Mouse (Mus musculus): ENCODE data around the gene Hist1h2bb. TPM values are rescaled to one million over a fixed set of nuclear protein-coding genes. Genes with fewer than 3 reads are reported as not detected.

Gene Hist1h2bb
- polyA plus RNA-seq, 1 experiment from 2014 or later: 2.9 TPM

GRCm38 (mm10) chr13:23737091-23737490, 9.4 kb upstream of the Hist1h2bb start:
- no peak for DNase-seq (ENCODE audit: low spot score)
- H3K4me1 ChIP-seq: peaks cover 5% of the 10 kb centered on the region; the same call in 1 of the 2 replicates
- no peaks in the 10 kb centered on the region for H3K9me3 ChIP-seq
- H3K27ac ChIP-seq: peak overlapping the region; percentile 93; the same call in 1 of the 2 replicates
- H3K27me3 ChIP-seq (ENCODE audit: insufficient read depth, poor library complexity, severe bottlenecking): no peaks in the 10 kb centered on the region
- H3K36me3 ChIP-seq: no peaks in the 10 kb centered on the region
- no peak overlapping the region for H3K4me3 ChIP-seq
- WGBS: 86% methylated on average over 5 of the region's 5 CpGs

DNA sequence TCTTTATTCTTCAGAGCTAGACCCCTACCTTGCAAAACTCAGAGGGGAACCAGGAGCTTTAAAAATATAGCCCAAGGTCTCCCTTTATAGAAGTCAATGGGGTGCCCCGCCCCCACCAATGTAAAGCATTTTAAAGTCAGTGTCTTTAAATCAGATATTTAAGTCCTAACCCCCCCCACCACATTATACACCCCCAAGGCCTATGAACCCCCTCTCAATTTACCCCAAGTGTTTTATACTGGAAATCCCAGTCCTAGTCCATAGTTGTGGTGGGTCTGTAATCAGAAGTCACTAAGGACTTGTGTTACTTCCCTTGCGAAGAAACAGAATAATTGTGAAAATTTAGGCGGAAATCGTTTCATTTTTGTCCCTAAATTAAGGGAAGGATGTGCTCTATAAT, 8.5 kb upstream of the Hist1h2bb start:
- H3K9me3 ChIP-seq: no peaks in the 10 kb centered on the region
- peaks cover 5% of the 10 kb centered on the region; the same call in 1 of the 2 replicates for H3K4me1 ChIP-seq
- H3K4me3 ChIP-seq: peak overlapping the region; percentile 65
- peak overlapping the region; percentile 93 for H3K27ac ChIP-seq
- no peaks in the 10 kb centered on the region for H3K36me3 ChIP-seq
- no peak for DNase-seq (ENCODE audit: low spot score)
- WGBS: 27% methylated on average over 4 of the region's 4 CpGs
- H3K27me3 ChIP-seq (ENCODE audit: insufficient read depth, poor library complexity, severe bottlenecking): no peaks in the 10 kb centered on the region

DNA sequence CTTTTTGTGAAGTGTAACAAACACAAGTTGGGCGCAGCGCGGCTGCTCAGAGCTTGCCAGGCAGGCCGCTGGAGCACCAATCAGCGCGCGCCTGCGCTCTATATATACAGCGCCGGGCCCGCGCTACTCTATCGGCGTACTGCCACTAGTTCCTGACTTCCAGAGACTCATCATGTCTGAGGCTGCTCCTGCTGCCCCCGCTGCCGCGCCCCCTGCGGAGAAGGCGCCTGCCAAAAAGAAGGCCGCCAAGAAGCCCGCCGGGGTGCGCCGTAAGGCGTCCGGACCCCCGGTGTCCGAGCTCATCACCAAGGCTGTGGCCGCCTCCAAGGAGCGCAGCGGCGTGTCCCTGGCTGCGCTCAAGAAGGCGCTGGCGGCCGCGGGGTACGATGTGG, 7.9 kb upstream of the Hist1h2bb start, which contains the start of gene Hist1h1c:
TSS of gene Hist1h1c (plus strand) at position 132 of the 392 bp plus-strand sequence.
- H3K4me3 ChIP-seq: peak within 1 kb of the TSS; percentile 65
- H3K9me3 ChIP-seq: no peaks in the 10 kb centered on the region
- H3K27ac ChIP-seq: peak within 1 kb of the TSS; percentile 93
- no peaks in the 10 kb centered on the region for H3K27me3 ChIP-seq (ENCODE audit: insufficient read depth, poor library complexity, severe bottlenecking)
- peak; percentile 96 for DNase-seq (ENCODE audit: low spot score)
- H3K36me3 ChIP-seq: no peaks in the 10 kb centered on the region
- peaks cover 5% of the 10 kb centered on the region; the same call in 1 of the 2 replicates for H3K4me1 ChIP-seq
- under 1% methylated on average over 38 of the region's 38 CpGs for WGBS

- Histone ChIP-seq H3K9me3 (no peaks in the 10 kb centered on the region), H3K36me3 (no peaks in the 10 kb centered on the region), H3K4me3 (peak overlapping the region; percentile 65), H3K4me1 (peaks cover 6% of the 10 kb centered on the region; the same call in 1 of the 2 replicates), H3K27ac (peak overlapping the region; percentile 93), H3K27me3 (ENCODE audit: insufficient read depth, poor library complexity, severe bottlenecking) (no peaks in the 10 kb centered on the region)
- under 1% methylated on average over 39 of the region's 39 CpGs for WGBS
- DNase-seq (ENCODE audit: low spot score): peak; percentile 96
Observed at GRCm38 (mm10) chr13:23739069-23739921, 7.2 kb upstream of the Hist1h2bb start.

DNA sequence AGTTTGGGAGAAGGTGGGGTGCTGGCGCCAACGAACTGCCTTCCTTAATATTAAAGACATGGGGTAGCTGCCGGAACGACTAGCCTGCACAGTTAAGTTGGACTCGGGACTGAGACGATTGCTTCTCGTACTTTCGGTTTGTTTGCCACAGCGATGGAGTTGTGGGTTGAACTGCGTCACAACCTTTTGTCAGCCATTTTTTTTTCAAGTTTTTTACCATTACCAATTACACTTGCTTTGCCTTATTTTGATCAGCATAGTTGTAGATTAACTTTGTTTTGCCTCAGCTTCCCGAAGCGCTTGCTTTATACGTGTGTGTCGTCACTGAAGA, 6.6 kb upstream of the Hist1h2bb start:
- no peak for DNase-seq (ENCODE audit: low spot score)
- Histone ChIP-seq H3K4me3 (peak overlapping the region; percentile 65), H3K9me3 (no peaks in the 10 kb centered on the region), H3K4me1 (peaks cover 9% of the 10 kb centered on the region; the same call in 1 of the 2 replicates), H3K36me3 (no peaks in the 10 kb centered on the region), H3K27ac (peak overlapping the region; percentile 93), H3K27me3 (ENCODE audit: insufficient read depth, poor library complexity, severe bottlenecking) (no peaks in the 10 kb centered on the region)
- WGBS: under 1% methylated on average over 14 of the region's 14 CpGs

- Histone ChIP-seq H3K9me3 (no peaks in the 10 kb centered on the region), H3K36me3 (no peaks in the 10 kb centered on the region), H3K27me3 (ENCODE audit: insufficient read depth, poor library complexity, severe bottlenecking) (no peaks in the 10 kb centered on the region), H3K4me3 (peak overlapping the region; percentile 65), H3K4me1 (peaks cover 9% of the 10 kb centered on the region; the same call in 1 of the 2 replicates), H3K27ac (peak overlapping the region; percentile 93)
- 34% methylated on average over 13 of the region's 13 CpGs for WGBS
- DNase-seq (ENCODE audit: low spot score): no peak
Observed at GRCm38 (mm10) chr13:23740256-23740840, 6.2 kb upstream of the Hist1h2bb start.

DNA sequence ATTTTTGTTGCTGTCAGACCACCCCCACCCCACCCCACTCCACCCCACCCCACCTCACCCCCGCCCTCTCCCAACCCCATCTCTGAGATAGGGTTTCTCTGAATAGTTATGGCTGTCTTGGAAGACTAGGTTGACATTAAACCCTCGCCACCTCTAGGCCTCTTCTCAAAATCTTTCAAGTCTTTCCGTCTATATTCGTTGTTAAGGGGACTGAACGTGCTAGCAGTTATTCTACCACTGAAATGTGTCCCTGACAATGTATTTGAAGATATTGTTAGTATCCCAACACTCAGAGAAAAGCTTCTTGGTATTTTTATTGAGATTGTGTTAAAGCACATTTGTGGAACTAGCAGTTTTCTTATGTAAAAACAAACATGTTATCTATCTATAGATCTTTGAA, 5.6 kb upstream of the Hist1h2bb start:
- DNase-seq (ENCODE audit: low spot score): no peak
- WGBS: 59% methylated on average over 5 of the region's 5 CpGs

DNA sequence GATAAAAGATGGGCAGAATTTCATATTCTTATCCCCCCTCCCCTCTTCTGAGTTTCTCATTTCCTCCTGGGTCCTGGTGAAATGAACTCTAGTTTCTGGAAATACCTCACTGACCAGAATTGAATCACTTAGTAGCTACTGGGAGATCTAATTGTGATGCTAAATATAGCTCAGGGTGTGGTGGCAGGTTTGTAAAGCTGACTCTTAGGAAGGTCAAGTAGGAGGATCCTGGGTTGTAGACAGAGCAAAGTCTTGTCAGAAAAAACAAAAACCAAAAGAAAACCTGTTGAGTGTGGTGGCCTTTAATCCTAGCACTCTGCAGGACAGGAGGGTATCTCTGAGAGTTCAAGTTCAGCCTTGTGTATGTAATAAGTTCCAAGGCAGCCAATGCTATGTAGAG, 4.5 kb upstream of the Hist1h2bb start:
- peaks cover 9% of the 10 kb centered on the region; the same call in 1 of the 2 replicates for H3K4me1 ChIP-seq
- H3K9me3 ChIP-seq: no peaks in the 10 kb centered on the region
- no peaks in the 10 kb centered on the region for H3K27me3 ChIP-seq (ENCODE audit: insufficient read depth, poor library complexity, severe bottlenecking)
- H3K4me3 ChIP-seq: no peak overlapping the region
- no peaks in the 10 kb centered on the region for H3K36me3 ChIP-seq
- peak overlapping the region; percentile 63; the same call in 1 of the 2 replicates for H3K27ac ChIP-seq
- DNase-seq (ENCODE audit: low spot score): no peak

More for the DNA sequence above, 5.6 kb upstream of the Hist1h2bb start:
- H3K27ac ChIP-seq: peak overlapping the region; percentile 93
- H3K4me3 ChIP-seq: peak overlapping the region; percentile 65; the same call in 1 of the 2 replicates
- H3K27me3 ChIP-seq (ENCODE audit: insufficient read depth, poor library complexity, severe bottlenecking): no peaks in the 10 kb centered on the region
- H3K4me1 ChIP-seq: peaks cover 9% of the 10 kb centered on the region; the same call in 1 of the 2 replicates
- no peaks in the 10 kb centered on the region for H3K36me3 ChIP-seq
- H3K9me3 ChIP-seq: no peaks in the 10 kb centered on the region

GRCm38 (mm10) chr13:23743215-23743614, 3.3 kb upstream of the Hist1h2bb start:
- WGBS: 84% methylated on average over 5 of the region's 5 CpGs
- no peaks in the 10 kb centered on the region for H3K9me3 ChIP-seq
- H3K4me1 ChIP-seq: peaks cover 16% of the 10 kb centered on the region
- no peak for DNase-seq (ENCODE audit: low spot score)
- no peak overlapping the region for H3K4me3 ChIP-seq
- H3K27ac ChIP-seq: no peak overlapping the region
- H3K27me3 ChIP-seq (ENCODE audit: insufficient read depth, poor library complexity, severe bottlenecking): no peaks in the 10 kb centered on the region
- no peaks in the 10 kb centered on the region for H3K36me3 ChIP-seq

DNA sequence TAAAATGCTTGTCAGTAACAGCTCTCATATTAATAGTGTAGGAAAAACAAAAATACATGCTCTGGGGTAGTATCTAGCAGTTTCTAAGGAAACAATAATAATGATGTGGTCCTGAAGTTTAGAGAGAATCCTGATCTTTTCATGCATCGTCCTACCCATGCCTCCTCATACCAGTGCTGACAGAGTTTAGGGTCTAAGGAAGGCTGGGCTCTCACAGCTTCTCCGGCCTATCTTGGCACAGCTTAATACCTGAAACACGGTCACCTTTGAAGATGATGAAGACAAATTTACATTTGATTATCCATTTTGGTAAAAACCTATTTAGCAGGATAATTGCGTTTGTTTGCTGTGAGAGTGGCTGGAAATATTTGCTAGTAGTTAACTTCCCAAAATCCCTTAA, 2.6 kb upstream of the Hist1h2bb start:
- H3K9me3 ChIP-seq: no peaks in the 10 kb centered on the region
- DNase-seq (ENCODE audit: low spot score): no peak
- no peaks in the 10 kb centered on the region for H3K27me3 ChIP-seq (ENCODE audit: insufficient read depth, poor library complexity, severe bottlenecking)
- peaks cover 20% of the 10 kb centered on the region for H3K4me1 ChIP-seq
- no peaks in the 10 kb centered on the region for H3K36me3 ChIP-seq
- peak overlapping the region; percentile 60 for H3K4me3 ChIP-seq
- H3K27ac ChIP-seq: peak overlapping the region; percentile 98; the same call in 1 of the 2 replicates
- 44% methylated on average over 4 of the region's 4 CpGs for WGBS

DNA sequence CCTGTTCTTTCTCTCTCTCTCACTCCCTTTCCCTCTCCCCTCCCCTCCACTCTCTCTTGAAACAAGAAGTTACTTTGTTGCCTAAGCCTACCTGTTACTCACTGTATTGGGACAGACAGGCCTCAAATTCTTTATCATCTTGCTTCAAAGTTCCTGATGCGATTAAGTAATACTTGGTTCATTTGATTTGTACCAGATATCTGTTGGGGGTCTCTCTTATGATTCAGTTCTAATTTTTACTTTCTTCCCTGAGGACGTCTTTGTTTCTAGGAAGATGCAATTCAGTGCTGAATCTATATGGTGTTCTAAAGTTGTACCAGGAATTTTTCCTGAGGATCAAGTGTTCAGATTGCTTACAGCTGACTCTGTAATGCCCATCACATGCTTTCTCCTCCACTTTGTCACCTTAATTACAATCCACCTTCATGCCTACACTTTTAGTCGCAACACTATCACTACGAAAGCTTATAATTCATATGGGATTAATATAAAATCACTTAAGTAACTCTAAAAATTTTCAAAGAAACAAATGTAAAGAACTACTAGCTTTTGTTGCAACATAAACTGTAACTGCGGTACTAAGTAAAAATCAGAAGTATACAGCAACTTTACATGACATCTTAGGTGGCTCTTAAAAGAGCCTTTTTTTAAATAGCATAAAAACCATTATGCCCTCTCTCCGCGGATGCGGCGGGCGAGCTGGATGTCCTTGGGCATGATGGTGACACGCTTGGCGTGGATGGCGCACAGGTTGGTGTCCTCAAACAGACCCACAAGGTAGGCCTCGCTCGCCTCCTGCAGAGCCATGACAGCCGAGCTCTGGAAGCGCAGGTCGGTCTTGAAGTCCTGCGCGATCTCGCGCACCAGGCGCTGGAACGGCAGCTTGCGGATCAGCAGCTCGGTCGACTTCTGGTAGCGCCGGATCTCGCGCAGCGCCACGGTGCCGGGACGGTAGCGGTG, 1.8 kb upstream of the Hist1h2bb start:
- Histone ChIP-seq H3K27me3 (ENCODE audit: insufficient read depth, poor library complexity, severe bottlenecking) (no peaks in the 10 kb centered on the region), H3K4me3 (peak overlapping the region; percentile 60), H3K9me3 (no peaks in the 10 kb centered on the region), H3K4me1 (peaks cover 20% of the 10 kb centered on the region), H3K27ac (peak overlapping the region; percentile 98), H3K36me3 (no peaks in the 10 kb centered on the region)
- no peak for DNase-seq (ENCODE audit: low spot score)
- WGBS: 3% methylated on average over 15 of the region's 36 CpGs

DNA sequence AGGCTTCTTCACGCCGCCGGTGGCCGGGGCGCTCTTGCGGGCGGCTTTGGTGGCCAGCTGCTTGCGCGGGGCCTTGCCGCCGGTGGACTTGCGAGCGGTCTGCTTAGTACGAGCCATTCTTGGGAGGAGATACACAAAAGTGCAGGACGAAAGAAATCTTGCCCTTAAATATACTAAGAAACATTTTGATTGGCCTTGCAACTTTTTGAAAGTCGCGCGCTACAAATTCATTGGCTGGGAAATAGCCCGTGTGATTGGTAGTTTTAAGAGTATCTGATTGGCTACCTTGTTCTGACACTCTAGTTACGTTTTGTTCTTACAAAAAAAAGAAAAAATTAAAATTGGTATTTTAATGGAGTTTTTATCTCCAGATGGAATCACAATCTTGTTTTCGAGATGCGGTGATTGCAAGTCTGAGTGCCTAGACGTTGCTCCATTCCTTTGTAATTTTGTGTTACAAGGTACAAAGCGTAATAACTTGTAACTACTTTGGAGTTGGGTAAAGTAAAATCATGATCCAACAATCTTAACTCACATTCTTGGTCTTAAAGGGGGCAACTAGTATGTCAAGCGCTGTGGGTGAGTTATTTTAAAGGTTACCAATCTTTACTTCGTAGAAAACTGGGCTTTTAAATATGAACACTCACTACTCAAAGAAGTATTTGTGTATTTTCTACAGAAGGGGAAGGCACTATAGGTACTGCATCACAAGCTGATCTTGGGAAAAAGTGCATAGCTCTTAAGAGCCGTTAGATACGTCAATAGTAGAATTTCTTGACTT, 963 bp upstream of the Hist1h2bb start, which contains the start of gene Hist1h3c:
TSS of gene Hist1h3c (minus strand) at position 222 of the 781 bp plus-strand sequence.
- no peaks in the 10 kb centered on the region for H3K9me3 ChIP-seq
- peak within 1 kb of the TSS; percentile 98 for H3K27ac ChIP-seq
- H3K36me3 ChIP-seq: no peaks in the 10 kb centered on the region
- 2% methylated on average over 28 of the region's 28 CpGs for WGBS
- peak; percentile 93 for DNase-seq (ENCODE audit: low spot score)
- H3K27me3 ChIP-seq (ENCODE audit: insufficient read depth, poor library complexity, severe bottlenecking): no peaks in the 10 kb centered on the region
- peak within 1 kb of the TSS; percentile 60 for H3K4me3 ChIP-seq
- peaks cover 20% of the 10 kb centered on the region for H3K4me1 ChIP-seq
